Mouse (Mus musculus) embryo, embryonic 11 days (tissue): ENCODE data around the gene Alg14.

Source experiments
- DNase-seq: peaks from one replicate; pipeline ENCODE4 v3.0.0-alpha.2; 2015

Gene Alg14

GRCm38 (mm10) chr3:121291560-121292258 is at the start of gene Alg14:
Gene Alg14 (plus strand): TSS chr3:121291773.
- DNase-seq: peak; percentile 98

GRCm38 (mm10) chr3:121242111-121242936 is 49.2 kb upstream of the Alg14 start:
- DNase-seq: peak; percentile 27

- DNase-seq: no peak
Observed at GRCm38 (mm10) chr3:121242941-121243340, 48.6 kb upstream of the Alg14 start.

GRCm38 (mm10) chr3:121250048-121250447 is 41.5 kb upstream of the Alg14 start:
- no peak for DNase-seq

- DNase-seq: no peak
Observed at GRCm38 (mm10) chr3:121250576-121251433, 40.8 kb upstream of the Alg14 start.

- no peak for DNase-seq
Observed at GRCm38 (mm10) chr3:121255501-121255900, 36.1 kb upstream of the Alg14 start.

- DNase-seq: no peak
Observed at GRCm38 (mm10) chr3:121256131-121256530, 35.4 kb upstream of the Alg14 start.

GRCm38 (mm10) chr3:121257418-121257817 is 34.2 kb upstream of the Alg14 start:
- DNase-seq: no peak

GRCm38 (mm10) chr3:121258521-121259478 is 32.8 kb upstream of the Alg14 start:
- DNase-seq: no peak

GRCm38 (mm10) chr3:121260041-121260440 is 31.5 kb upstream of the Alg14 start:
- DNase-seq: no peak

- DNase-seq: no peak
Observed at GRCm38 (mm10) chr3:121260831-121261230, 30.7 kb upstream of the Alg14 start.

- DNase-seq: no peak
Observed at GRCm38 (mm10) chr3:121261251-121261650, 30.3 kb upstream of the Alg14 start.

GRCm38 (mm10) chr3:121261939-121262520 is 29.5 kb upstream of the Alg14 start:
- DNase-seq: no peak

GRCm38 (mm10) chr3:121262521-121263204 is 28.9 kb upstream of the Alg14 start:
- DNase-seq: peak; percentile 85

GRCm38 (mm10) chr3:121263205-121263548 is 28.4 kb upstream of the Alg14 start:
- peak; percentile 59 for DNase-seq

- DNase-seq: no peak
Observed at GRCm38 (mm10) chr3:121264242-121264641, 27.3 kb upstream of the Alg14 start.

- no peak for DNase-seq
Observed at GRCm38 (mm10) chr3:121267283-121267682, 24.3 kb upstream of the Alg14 start.

GRCm38 (mm10) chr3:121272577-121272976 is 19.0 kb upstream of the Alg14 start:
- DNase-seq: no peak

- DNase-seq: no peak
Observed at GRCm38 (mm10) chr3:121274010-121274409, 17.6 kb upstream of the Alg14 start.

- no peak for DNase-seq
Observed at GRCm38 (mm10) chr3:121277009-121277408, 14.6 kb upstream of the Alg14 start.

- DNase-seq: no peak
Observed at GRCm38 (mm10) chr3:121277557-121277956, 14.0 kb upstream of the Alg14 start.
